Mouse (Mus musculus) midbrain, embryonic 12.5 days (tissue): ENCODE measurements around the gene Acsl1. TPM values are rescaled to one million over a fixed set of nuclear protein-coding genes. Genes with fewer than 3 reads are reported as not detected.

Experiments
- ATAC-seq: fragments of 200-750 bp; cut with Nextera tagmentation; 2 replicates; pipeline ENCODE4 v1.8.0; 2017; ENCODE audit warnings: low read depth, moderate TSS enrichment, moderate library complexity; ENCODE audit not compliant: low FRiP score
- H3K27ac ChIP-seq: fragments of 300-500 bp; sonication (generic); replicated peaks from 2 replicates; pipeline ENCODE4 v1.5.1; 2016; ENCODE audit warnings: mild to moderate bottlenecking
- H3K27me3 ChIP-seq: fragments of 300-500 bp; sonication (generic); 2 replicates; pipeline ENCODE4 v1.6.1; 2016; ENCODE audit warnings: mild to moderate bottlenecking
- H3K36me3 ChIP-seq: fragments of 300-500 bp; sonication (generic); 2 replicates; pipeline ENCODE4 v1.6.1; 2016
- H3K4me1 ChIP-seq: fragments of 300-500 bp; sonication (generic); 2 replicates; pipeline ENCODE4 v1.6.1; 2016
- H3K4me2 ChIP-seq: fragments of 300-500 bp; sonication (generic); replicated peaks from 2 replicates; pipeline ENCODE4 v1.6.1; 2016; ENCODE audit warnings: mild to moderate bottlenecking, moderate library complexity
- H3K4me3 ChIP-seq: fragments of 300-500 bp; sonication (generic); 2 replicates; pipeline ENCODE4 v1.5.1; 2016; ENCODE audit warnings: mild to moderate bottlenecking
- H3K9ac ChIP-seq: fragments of 300-500 bp; sonication (generic); replicated peaks from 2 replicates; pipeline ENCODE4 v1.6.1; 2016; ENCODE audit warnings: mild to moderate bottlenecking, moderate library complexity
- H3K9me3 ChIP-seq: fragments of 300-500 bp; sonication (generic); 2 replicates; pipeline ENCODE4 v1.6.1; 2016; ENCODE audit warnings: mild to moderate bottlenecking
- WGBS: fragments of 180-500 bp; shearing (Covaris S2); methylation state at CpG from one replicate; pipeline ENCODE4 v1.1.7; 2016; 5-methylcytosine and 5-hydroxymethylcytosine counted together
- polyA plus RNA-seq: library from polyadenylated mRNA; unstranded; fragments of >200 nt; fragmentation: Nextera tagmentation; extraction: Ambion mirVana; gene quantifications from 2 replicates; pipeline ENCODE4 v1.2.1, GENCODE M21; 2016

Acsl1 gene
- polyA plus RNA-seq, 1 experiment from 2014 or later, result 7.8 TPM

DNA sequence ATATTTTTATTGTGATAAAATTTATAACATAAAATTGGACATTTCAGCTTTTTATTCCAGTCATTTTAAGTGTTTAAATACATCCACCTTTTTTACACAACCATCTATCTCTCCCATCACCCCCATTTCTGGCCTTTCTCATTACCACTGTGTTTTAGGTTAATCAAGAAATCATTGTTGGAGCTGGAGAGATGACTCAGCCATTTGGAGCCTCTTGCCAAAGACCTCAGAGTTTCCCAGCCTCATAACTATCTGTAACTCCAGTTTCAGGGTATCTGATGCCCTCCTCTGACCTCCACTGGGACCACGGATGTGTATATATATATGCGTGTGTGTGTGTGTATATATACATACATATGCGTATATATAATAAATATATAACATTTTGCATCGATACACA is 80.2 kb downstream of the Acsl1 start:
- Histone ChIP-seq H3K27me3 (no peaks in the 10 kb centered on the region), H3K9me3 (no peaks in the 10 kb centered on the region), H3K9ac (no peak overlapping the region), H3K27ac (no peak overlapping the region), H3K4me1 (peaks cover 10% of the 10 kb centered on the region), H3K4me3 (peak overlapping the region; percentile 60), H3K4me2 (peak overlapping the region; percentile 55), H3K36me3 (0 out of 2 replicates have a peak, but pooled peaks cover 4% of the 10 kb centered on the region)
- no peak for ATAC-seq
- 55% methylated on average over 4 of the region's 4 CpGs for WGBS

GRCm38 (mm10) chr8:46551615-46552440 is 81.0 kb downstream of the Acsl1 start, which contains the start of gene Cenpu:
Cenpu (plus strand) TSS chr8:46552028.
- ATAC-seq, result peak; percentile 99
- no peaks in the 10 kb centered on the region for H3K27me3 ChIP-seq
- H3K9me3 ChIP-seq, result no peaks in the 10 kb centered on the region
- H3K4me1 ChIP-seq, result peaks cover 10% of the 10 kb centered on the region
- H3K36me3 ChIP-seq, result 0 out of 2 replicates have a peak, but pooled peaks cover 4% of the 10 kb centered on the region
- peak within 1 kb of the TSS; percentile 60 for H3K4me3 ChIP-seq
- peak within 1 kb of the TSS; percentile 73 for H3K27ac ChIP-seq
- WGBS, result under 1% methylated on average over 50 of the region's 50 CpGs
- H3K9ac ChIP-seq, result peak within 1 kb of the TSS; percentile 61
- H3K4me2 ChIP-seq, result peak within 1 kb of the TSS; percentile 69

DNA sequence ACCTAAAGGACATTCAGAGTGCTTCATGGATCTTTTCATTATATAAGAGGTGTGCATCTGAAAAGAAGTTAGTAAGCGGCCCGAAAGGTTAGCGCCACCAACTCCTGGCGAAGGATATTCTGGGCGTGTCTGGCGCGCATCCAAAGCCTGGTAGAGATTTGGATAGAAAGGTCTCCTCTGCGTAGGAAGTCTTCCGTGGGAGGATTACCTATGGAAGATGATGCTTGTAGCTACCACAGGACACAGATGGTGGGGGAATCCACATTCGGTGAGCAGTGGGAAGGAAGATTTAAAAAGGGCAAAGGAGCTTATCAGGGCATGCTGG is 81.6 kb downstream of the Acsl1 start:
- 0 out of 2 replicates have a peak, but pooled peaks cover 9% of the 10 kb centered on the region for H3K36me3 ChIP-seq
- H3K4me2 ChIP-seq, result peak overlapping the region; percentile 69
- no peak for ATAC-seq
- H3K9me3 ChIP-seq, result no peaks in the 10 kb centered on the region
- no peak overlapping the region for H3K27ac ChIP-seq
- H3K9ac ChIP-seq, result peak overlapping the region; percentile 61
- WGBS, result 3% methylated on average over 10 of the region's 10 CpGs
- peak overlapping the region; percentile 60 for H3K4me3 ChIP-seq
- peaks cover 10% of the 10 kb centered on the region for H3K4me1 ChIP-seq
- H3K27me3 ChIP-seq, result no peaks in the 10 kb centered on the region

GRCm38 (mm10) chr8:46559428-46559827 is 88.6 kb downstream of the Acsl1 start:
- no peaks in the 10 kb centered on the region for H3K9me3 ChIP-seq
- no peak overlapping the region for H3K27ac ChIP-seq
- WGBS, result 75% methylated on average over 6 of the region's 6 CpGs
- no peak overlapping the region for H3K4me3 ChIP-seq
- H3K27me3 ChIP-seq, result no peaks in the 10 kb centered on the region
- H3K9ac ChIP-seq, result no peak overlapping the region
- peaks cover 36% of the 10 kb centered on the region for H3K36me3 ChIP-seq
- no peaks in the 10 kb centered on the region for H3K4me1 ChIP-seq
- no peak overlapping the region for H3K4me2 ChIP-seq
- no peak for ATAC-seq

DNA sequence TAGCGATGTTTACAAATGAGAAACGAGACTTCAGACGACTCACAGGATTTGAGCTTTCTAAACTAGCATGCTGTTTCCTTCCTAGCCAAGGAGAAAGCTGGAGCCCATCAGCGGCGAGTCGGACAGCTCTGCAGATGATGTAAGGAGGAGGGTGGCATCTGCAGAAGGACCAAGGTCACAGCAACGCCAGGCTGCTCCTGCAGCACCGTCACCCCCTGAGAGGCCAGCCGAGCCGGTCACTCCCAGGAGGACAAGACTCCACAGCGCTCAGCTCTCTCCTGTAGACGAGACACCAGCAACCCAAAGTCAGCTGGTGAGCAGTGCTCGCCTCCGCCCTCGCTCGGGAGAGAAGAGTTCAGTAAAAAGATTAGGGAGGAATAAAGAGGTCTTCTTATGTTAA is 91.5 kb downstream of the Acsl1 start:
- H3K27me3 ChIP-seq, result no peaks in the 10 kb centered on the region
- H3K36me3 ChIP-seq, result peaks cover 34% of the 10 kb centered on the region
- H3K27ac ChIP-seq, result no peak overlapping the region
- no peaks in the 10 kb centered on the region for H3K9me3 ChIP-seq
- H3K4me3 ChIP-seq, result no peak overlapping the region
- WGBS, result 91% methylated on average over 16 of the region's 16 CpGs
- H3K4me1 ChIP-seq, result no peaks in the 10 kb centered on the region
- H3K9ac ChIP-seq, result no peak overlapping the region
- no peak for ATAC-seq
- no peak overlapping the region for H3K4me2 ChIP-seq

- Histone ChIP-seq H3K9me3 (no peaks in the 10 kb centered on the region), H3K4me2 (no peak overlapping the region), H3K27ac (no peak overlapping the region), H3K4me3 (no peak overlapping the region), H3K36me3 (peaks cover 31% of the 10 kb centered on the region), H3K4me1 (no peaks in the 10 kb centered on the region), H3K9ac (no peak overlapping the region), H3K27me3 (no peaks in the 10 kb centered on the region)
- ATAC-seq, result no peak
- WGBS, result 85% methylated on average over 7 of the region's 7 CpGs
These were observed 96.2 kb downstream of the Acsl1 start for GRCm38 (mm10) chr8:46566914-46567529.

- no peaks in the 10 kb centered on the region for H3K4me1 ChIP-seq
- no peak for ATAC-seq
- 89% methylated on average over 8 of the region's 8 CpGs for WGBS
- H3K4me3 ChIP-seq, result no peak overlapping the region
- no peak overlapping the region for H3K9ac ChIP-seq
- peaks cover 23% of the 10 kb centered on the region for H3K36me3 ChIP-seq
- H3K4me2 ChIP-seq, result no peak overlapping the region
- no peaks in the 10 kb centered on the region for H3K27me3 ChIP-seq
- no peak overlapping the region for H3K27ac ChIP-seq
- no peaks in the 10 kb centered on the region for H3K9me3 ChIP-seq
These were observed 97.1 kb downstream of the Acsl1 start for GRCm38 (mm10) chr8:46567946-46568345.

DNA sequence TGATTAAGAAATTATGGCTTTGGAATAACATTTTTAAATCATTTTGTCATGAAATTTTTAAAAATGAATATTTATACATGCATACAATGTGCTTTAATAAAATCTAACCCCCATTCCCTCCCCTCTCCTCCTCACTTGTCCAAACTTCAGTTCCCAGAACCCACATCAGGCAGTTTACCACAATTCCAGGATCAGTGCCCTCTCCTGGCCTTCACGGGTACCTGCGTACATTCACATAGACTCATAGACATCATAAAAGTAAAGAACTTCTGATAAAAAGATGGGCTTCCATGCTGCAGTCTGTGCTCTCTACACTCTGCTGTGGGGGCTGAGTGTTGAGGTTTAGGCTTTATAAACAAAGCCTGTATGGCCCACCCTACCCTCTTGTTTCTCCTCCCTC is 98.1 kb downstream of the Acsl1 start:
- Histone ChIP-seq H3K4me2 (no peak overlapping the region), H3K27ac (no peak overlapping the region), H3K9ac (no peak overlapping the region), H3K4me3 (no peak overlapping the region), H3K4me1 (no peaks in the 10 kb centered on the region), H3K9me3 (no peaks in the 10 kb centered on the region), H3K36me3 (peaks cover 15% of the 10 kb centered on the region), H3K27me3 (no peaks in the 10 kb centered on the region)
- WGBS, result 81% methylated on average over 2 of the region's 2 CpGs
- ATAC-seq, result no peak

DNA sequence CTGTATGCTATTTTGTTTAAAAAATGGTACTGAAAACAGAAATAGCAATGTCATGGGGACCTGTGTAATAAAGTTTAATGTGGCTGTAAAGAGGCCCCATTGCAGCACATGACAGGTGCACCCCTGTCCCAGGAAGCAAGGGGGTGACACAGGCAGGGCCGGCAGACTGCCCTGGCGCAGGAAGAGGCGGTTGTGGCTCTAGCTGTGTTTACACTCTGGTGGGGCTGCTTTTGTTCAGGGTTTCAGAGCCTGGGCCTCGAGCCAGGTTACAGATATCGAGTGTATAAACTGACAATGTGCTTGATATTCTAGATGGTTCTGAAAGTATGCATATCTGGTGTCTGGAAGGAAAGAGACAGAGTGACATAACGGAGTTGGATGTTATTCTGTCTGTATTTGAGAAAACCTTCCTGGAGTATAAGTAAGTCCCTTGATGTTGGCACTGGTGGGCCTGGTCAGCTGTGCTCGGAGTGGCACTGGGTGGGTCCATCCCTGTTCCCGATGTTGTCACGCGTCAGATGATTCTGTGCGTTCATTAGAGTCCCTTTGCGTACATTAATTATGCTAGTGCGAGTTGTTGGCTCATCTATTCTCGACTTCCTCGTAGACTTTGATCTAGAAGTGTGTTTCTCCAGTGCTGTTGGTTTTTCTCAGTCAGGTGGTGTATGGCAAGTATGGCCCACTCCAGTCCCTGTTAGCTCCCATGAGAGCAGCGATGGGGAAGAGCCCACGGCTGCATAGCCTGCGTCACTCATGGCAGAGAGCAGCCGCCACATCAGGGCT is 99.0 kb downstream of the Acsl1 start:
- no peak overlapping the region for H3K9ac ChIP-seq
- no peak overlapping the region for H3K27ac ChIP-seq
- no peaks in the 10 kb centered on the region for H3K9me3 ChIP-seq
- no peak overlapping the region for H3K4me2 ChIP-seq
- peaks cover 15% of the 10 kb centered on the region for H3K36me3 ChIP-seq
- no peak for ATAC-seq
- 93% methylated on average over 19 of the region's 19 CpGs for WGBS
- H3K27me3 ChIP-seq, result no peaks in the 10 kb centered on the region
- H3K4me3 ChIP-seq, result no peak overlapping the region
- no peaks in the 10 kb centered on the region for H3K4me1 ChIP-seq

DNA sequence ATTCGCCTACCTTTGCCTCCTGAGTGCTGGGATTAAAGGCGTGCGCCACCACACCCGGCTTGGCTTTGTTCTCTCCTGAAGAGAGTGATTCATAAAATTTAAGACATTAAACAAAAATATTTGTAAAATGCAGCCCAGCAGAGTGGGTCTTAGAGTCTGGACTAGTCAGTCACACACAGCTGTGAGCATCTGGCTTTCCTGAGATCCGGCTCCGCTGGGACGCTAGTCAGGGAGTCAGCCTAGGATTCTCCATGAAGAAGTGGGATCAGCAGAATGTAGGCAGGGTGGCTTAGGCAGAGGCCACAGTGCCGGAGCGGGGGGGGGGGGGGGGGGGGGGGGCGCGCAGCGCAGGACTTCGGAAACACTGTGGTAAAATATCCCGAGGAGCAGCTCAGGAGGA is 99.8 kb downstream of the Acsl1 start:
- peaks cover 15% of the 10 kb centered on the region; the same call in 1 of the 2 replicates for H3K36me3 ChIP-seq
- no peak overlapping the region for H3K4me3 ChIP-seq
- no peaks in the 10 kb centered on the region for H3K9me3 ChIP-seq
- no peaks in the 10 kb centered on the region for H3K4me1 ChIP-seq
- H3K9ac ChIP-seq, result no peak overlapping the region
- no peak for ATAC-seq
- H3K27me3 ChIP-seq, result no peaks in the 10 kb centered on the region
- WGBS, result 88% methylated on average over 8 of the region's 14 CpGs
- no peak overlapping the region for H3K27ac ChIP-seq
- H3K4me2 ChIP-seq, result no peak overlapping the region

- H3K4me1 ChIP-seq, result no peaks in the 10 kb centered on the region
- H3K9me3 ChIP-seq, result no peaks in the 10 kb centered on the region
- H3K9ac ChIP-seq, result no peak overlapping the region
- no peak overlapping the region for H3K27ac ChIP-seq
- H3K4me2 ChIP-seq, result no peak overlapping the region
- H3K4me3 ChIP-seq, result no peak overlapping the region
- peaks cover 36% of the 10 kb centered on the region for H3K36me3 ChIP-seq
- no peaks in the 10 kb centered on the region for H3K27me3 ChIP-seq
- WGBS, result 90% methylated on average over 2 of the region's 2 CpGs
- ATAC-seq, result no peak
These were observed 102.6 kb downstream of the Acsl1 start for GRCm38 (mm10) chr8:46573446-46573845.

DNA sequence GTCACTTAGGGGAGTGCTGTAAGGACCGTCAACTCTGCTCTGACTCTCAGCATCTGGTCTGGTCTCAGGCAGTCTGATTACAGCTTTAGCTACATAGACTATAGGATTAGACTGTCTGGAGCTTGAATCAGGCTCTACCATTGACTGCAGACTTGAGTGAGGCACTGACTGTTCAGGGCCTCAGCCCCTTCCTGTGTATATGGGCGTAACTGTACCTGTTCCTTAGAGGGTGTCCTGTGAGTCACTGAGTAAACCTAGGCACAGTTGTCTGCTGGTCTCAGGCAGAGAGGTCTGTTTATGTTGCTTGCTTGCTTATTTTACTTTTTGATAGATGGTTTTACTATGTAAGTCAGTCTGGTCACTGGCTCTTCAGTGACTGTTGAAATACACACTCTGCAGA is 103.1 kb downstream of the Acsl1 start:
- H3K4me1 ChIP-seq, result no peaks in the 10 kb centered on the region
- no peaks in the 10 kb centered on the region for H3K27me3 ChIP-seq
- no peaks in the 10 kb centered on the region for H3K9me3 ChIP-seq
- H3K27ac ChIP-seq, result no peak overlapping the region
- no peak overlapping the region for H3K4me3 ChIP-seq
- no peak overlapping the region for H3K4me2 ChIP-seq
- WGBS, result 82% methylated on average over 2 of the region's 2 CpGs
- H3K9ac ChIP-seq, result no peak overlapping the region
- peaks cover 41% of the 10 kb centered on the region for H3K36me3 ChIP-seq
- ATAC-seq, result no peak
